Mouse (Mus musculus): Measurements from ENCODE around the gene Slc12a3.

Gene Slc12a3

DNA sequence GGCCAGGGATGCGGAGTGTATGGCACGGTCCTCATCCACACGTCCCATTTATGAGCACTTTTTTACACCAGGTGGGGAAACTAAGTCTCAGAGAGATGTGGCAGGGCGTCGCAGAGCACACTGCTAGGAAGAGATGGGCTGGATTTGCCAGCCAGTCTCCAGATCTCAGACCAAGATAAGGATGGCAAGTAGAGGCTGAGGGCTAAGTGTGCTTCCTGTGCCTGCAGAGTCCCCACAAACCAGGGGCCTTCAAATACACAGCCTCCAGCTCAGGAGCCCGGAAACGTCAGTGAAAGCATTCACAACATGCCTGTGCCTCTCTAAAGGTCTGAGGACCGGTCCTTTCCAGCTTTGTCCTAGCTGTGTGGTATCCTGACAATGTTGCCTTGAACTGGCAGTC is 8.6 kb downstream of the Slc12a3 start:
- DNase-seq, result no peak

DNA sequence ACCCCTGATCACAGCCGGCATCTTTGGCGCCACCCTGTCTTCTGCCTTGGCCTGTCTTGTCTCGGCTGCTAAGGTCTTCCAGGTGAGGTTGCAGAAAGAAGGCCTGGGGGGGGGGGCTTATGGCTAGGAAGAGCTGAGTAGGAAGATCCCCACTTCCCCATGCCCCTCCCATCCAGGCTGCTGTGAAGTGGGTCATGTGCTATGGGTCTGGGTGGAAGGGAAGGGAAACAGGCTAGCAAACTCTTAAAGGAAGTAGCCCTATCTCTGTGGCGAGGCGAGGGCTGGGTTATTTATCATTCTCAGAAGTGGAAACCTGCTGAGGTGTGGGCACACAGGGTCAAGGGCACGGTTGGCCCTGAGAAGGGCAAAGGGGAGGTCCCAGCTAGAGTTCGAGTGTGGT is 11.8 kb downstream of the Slc12a3 start:
- no peak for DNase-seq

DNA sequence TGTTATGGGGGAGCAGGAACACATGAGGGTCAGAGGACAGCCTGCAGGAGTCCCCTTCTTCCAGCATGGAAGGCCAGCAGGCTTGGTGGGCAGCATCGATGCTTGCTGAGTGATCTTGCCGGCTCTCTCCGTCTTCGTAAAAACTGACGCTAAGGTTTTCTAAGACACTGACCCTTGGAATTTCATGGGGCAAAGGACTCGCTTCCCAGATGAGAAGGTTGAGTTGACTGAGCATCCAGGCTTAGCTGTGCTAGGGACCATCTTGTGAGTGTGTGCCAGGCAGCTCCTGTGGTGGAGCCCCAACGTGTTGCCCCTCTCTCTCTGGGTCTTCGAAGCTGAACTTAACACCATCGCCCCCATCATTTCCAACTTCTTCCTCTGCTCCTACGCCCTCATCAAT is 13.7 kb downstream of the Slc12a3 start:
- no peak for DNase-seq

DNA sequence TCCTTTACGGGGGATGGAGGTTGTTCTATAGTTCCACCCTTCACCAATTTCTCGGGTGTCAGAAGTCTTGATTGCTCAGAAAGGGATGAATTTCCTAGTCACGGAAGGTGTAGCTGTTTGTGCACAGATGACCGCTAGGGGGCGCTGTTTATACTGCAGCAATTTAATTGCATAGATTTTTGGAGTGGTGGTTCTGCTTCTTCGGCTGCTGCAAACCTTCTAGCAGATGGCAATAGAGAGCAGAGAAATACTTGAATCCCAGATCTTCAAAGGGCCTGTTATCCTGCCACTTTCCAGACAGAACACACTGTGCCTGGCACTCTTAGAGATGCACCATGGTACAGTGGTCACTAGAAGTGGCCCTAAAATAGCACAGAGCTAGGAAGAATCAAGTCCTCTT is 14.3 kb downstream of the Slc12a3 start:
- peak; percentile 90 for DNase-seq

DNA sequence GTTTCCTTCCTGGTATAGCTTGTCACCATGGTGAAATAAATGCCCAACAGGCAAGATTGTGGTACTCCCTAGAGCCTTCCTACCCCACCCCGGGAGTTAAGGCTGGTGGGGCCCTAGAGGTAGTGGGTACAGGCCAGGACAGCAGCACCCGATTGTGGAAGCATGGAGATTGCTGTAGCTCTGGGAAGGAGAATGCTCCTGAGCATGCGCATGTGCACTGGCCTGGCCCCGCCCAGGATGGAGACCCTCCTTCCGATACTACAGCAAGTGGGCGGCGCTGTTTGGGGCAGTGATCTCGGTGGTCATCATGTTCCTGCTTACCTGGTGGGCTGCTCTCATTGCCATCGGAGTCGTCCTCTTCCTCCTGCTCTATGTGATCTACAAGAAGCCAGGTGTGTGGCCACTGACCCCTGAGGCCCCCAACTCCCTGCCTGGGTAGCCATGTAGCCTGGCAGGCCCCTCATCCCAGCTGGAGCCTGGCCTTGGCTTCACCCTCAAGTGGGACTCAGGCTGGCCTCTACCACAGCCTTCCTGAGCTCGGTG is 14.8 kb downstream of the Slc12a3 start:
- no peak for DNase-seq

DNA sequence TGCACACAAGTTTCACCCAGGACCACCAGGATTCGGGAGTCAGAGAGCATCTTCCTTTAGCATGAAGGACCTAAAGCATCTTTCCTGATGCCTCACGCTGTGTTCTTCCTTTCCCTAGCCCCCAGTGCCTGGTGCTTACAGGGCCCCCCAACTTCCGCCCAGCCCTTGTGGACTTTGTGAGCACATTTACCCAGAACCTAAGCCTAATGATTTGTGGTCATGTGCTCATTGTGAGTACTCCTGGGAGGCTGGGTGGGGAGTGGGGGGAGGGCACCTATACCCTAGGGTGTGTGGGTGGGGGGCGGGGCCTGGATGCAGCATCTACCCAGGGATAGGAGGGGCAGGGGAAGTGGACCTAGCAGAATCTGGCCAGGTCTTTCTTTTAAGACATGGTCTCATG is 16.7 kb downstream of the Slc12a3 start:
- DNase-seq, result no peak

DNA sequence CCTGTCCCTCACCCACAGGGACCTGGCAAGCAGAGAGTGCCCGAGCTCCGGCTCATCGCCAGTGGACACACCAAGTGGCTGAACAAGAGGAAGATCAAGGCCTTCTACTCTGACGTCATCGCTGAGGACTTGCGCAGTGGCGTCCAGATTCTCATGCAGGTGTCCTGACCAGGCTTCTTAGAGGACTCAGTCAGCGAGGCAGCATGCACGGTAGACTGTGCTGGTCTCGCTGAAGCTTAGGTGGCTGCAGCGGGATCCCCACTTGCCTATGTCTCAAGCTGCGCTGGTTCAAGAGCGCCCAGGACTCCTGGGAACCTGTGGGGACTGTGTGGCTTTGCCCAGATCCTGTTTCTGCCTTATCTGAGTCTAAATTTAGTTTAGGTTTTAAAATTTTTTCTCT is 17.3 kb downstream of the Slc12a3 start:
- DNase-seq, result no peak

DNA sequence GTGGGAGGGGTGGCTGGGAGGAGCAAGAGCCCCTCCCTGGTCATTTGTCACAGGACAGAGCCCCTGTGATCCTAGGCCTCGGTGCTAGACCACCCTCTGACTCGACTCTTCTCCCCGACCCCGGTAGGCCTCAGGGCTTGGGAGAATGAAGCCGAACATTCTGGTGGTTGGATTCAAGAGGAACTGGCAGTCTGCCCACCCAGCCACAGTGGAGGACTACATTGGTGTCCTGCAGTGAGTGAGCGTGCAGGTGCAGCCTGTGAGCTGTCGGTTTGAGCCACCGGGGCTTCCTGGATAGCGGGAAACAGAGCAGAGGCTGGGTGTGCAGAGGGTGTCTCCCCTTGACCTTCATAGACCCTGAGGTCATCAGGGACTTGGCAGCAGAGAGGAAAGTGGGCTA is 19.4 kb downstream of the Slc12a3 start:
- DNase-seq, result peak; percentile 48

DNA sequence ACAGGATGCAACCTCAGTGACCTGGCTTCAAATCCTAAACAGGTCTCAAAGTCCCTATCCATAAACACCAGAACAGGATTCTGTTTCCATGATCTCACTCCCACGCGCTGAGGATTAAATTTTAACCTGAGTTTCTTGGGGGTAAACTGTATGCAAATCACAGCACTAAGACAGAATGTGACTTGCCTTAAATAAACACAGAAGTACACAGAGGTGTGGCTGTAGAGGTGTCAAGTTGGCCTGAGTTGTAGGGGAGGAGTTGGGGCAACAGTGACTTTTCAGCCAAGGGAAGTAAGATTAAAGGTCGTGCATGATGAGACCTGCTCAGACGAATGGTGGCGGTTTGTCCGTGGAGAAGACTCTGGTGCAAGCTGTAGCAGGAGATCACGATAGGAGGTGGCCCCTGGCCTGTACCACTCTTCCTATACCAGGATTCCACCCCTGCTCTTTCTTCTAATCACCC is 25.1 kb downstream of the Slc12a3 start:
- DNase-seq, result no peak

DNA sequence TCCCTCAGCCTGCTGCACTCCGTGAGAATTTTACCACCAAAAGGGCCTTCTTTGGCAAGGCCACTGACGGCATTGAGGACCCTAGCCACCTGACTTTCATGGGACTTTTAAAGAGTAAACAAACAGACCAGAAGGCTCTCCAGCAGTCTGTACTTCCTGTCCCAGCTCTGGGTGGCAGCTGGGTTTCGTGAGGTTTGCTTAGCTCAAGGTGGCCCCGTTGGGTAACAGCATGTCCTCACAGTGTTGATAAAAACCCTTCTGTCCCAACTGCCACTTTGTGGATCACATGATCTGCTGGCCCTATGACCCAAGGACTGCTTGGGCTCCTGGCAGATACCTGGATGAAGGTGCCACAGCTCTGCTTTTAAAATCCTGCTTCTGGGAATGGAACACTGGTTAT is 25.6 kb downstream of the Slc12a3 start:
- peak; percentile 67 for DNase-seq

DNA sequence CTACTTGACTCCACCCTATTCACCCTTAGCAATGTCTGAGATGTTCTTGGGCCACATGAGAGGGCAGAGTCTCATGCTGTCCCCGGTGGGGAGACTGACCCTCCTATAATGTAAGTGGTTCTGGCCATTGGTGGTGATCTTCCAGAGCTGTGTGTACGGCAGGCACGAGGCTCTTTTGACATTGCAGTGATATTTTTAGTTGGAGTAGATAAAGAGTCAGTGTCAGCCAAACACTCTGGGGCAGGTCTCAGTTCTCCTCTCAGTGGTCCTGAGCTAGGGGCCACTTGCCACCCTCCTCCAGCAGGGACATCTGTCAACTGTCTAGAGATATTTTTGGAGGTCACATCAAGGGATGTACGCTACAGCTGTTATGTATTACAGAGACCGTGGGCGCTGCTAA is 28.2 kb downstream of the Slc12a3 start:
- DNase-seq, result no peak

DNA sequence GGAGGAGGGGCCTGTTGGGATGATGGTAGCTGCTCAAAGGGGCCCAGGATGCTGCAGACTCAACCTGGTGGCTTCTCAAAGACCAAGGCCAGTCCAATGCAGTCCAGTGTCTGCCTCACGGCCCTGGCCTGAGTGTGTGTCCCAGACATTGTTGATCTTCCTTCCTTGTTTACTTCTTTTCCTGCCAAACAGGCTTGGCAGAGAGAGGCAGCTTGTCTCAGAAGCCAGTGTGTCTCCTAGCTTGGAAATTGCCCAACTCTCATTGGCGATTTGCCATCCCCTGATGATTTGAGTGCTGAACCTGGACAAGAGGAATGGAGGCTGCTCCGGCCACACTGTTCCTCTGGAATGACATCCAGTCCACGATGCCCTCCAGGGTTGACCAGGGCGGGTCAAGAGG is 29.5 kb downstream of the Slc12a3 start:
- DNase-seq, result no peak

DNA sequence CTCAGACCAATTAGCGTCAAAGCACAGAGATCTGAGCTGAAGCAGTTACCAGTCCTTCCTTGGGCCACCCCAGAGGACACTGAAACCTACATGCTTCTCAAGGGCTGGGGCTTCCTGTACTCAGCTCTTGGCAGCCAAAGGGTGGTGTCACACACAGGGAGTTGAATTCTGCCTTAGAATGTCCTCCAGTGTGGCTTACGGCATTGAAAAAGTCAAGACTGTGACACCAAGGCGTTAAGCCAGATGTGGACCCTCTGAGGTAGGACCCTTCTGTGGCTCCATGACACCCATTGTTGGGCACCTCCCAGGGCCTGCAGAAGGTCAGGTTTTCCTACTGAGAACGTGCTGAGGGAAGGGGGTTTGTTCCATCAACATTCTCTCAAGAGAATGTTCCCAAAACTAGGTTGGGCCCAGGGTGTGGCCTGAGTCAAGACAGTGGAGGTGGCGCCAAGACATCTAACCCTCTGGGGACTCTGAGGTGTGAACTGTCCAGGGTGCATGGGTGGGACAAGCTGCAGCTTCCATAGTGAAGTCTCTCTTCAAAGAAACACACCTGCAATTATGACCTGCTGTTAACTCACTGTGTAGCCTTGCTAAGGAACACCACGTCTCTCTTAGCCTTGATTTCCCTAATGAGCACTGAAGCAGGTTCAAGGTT is 32.9 kb downstream of the Slc12a3 start:
- no peak for DNase-seq

DNA sequence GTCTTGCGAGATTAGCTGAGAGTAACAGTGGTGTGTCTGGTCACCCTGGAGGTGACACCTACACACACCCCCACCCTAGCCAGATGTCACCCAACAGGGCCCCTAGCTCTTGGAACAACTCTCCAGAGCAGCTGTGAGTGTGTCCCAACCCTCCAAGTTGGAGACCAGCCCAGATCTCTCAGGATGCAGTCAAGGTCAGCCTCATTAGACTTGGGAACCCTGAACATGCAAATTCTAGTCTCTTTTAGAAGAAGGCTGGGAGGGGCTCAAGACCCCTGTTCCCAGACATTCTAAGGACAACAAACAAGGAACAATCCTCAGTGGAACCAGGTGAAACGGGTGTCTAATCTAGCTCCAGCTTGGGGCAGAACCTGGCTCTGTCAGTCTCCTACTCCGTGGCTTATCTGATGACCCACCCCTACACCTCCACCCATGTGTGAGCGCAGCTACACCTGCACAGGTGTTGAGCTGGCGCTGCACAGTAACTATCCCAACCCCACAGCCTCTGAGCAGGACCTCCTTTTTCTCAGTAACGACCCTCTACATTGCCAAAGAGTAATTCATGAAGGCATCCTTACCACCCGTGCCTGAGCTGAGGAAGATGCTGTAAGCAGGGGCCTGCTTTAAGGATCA is 33.7 kb downstream of the Slc12a3 start:
- DNase-seq, result no peak

DNA sequence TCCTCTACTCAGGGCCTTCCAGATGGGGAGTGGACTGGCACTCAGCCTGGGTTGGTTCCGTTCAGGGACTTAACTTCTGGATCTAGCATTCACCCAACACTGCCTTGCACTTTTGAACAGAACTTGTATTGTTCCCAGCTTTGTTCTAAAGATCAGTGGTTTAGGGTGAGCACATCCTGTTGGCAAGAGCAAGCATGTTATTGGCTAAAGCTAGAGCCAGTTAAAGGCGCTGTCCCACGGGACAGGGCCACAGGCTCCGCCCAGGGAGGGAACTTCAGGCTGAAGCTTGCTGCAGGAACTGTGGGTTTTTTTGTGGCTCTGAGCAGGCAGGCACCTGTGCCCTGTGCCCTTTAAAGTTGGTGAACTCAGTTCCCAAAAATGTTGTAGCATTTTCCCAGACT is 34.3 kb downstream of the Slc12a3 start:
- DNase-seq, result peak; percentile 86

DNA sequence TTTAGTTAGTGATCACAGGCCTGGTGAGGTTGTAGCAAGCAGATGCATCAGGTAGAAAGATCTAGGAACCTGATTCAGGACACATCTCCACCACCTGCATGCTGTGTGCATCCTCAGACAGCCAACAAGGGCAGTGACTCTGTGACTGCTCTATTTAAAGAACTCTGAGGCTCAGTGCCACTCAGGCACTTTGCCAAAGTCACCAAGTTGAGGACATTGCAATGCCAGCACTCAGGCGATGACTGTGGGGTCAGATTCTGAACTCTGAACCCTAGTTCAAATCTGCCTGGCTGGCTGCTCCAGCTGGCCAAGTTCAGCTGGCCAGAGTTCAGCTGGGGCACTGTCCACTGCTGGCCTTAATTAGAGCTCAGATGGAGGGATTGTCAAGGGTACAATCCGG is 34.9 kb downstream of the Slc12a3 start:
- peak; percentile 37 for DNase-seq

DNA sequence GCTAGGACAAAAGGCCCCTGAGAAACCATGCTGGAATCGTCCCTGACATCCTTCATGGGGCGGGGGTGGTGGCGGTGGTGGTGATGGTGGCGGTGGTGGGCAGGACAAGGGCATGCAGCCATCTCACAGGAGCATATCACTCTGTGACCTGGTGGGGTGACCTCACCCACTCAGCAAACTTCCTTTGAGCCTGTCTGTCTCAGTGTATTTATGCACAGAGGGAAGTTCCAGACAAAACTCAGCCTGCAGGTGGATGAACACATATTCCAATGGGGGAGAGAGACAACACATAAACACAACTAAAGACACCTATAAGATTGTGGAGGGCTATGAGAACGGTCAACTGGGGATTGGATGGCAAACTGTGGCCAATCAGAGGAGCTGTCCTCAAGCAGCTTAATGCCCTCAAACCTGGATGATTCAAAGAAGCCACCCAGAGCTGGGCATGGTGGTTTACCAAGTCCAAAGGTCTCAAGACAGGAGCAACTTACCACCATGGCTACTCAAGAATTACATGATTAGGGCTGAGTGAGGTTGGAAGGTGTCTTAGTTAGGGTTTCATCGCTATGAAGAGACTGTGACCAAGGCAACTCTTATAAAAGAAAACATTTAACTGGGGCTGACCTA is 35.8 kb downstream of the Slc12a3 start:
- DNase-seq, result peak; percentile 37

DNA sequence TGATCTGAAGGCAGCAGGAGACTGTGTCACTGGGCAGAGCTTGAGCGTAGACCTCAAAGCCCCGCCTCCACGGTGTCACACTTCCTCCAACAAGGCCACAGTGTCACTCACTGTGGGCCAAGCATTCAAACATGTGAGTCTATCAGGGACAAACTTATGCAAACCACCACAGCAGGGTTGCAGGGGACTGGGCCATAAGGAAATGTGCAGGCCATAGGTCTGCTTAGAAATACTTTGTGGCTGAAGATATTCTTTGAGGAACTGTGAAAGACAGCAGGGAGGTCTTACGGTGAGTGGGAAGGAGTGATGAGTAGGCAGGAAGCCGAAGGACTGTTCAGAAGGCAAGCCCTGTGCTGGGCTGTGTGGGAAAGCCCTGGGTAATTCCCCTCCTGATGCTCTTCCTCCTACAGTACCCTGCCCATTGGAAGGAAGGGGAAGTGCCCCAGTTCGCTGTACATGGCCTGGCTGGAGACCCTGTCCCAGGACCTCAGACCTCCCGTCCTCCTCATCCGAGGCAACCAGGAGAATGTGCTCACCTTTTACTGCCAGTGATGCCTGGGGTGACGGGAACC is 36.5 kb downstream of the Slc12a3 start:
- peak; percentile 83 for DNase-seq

DNA sequence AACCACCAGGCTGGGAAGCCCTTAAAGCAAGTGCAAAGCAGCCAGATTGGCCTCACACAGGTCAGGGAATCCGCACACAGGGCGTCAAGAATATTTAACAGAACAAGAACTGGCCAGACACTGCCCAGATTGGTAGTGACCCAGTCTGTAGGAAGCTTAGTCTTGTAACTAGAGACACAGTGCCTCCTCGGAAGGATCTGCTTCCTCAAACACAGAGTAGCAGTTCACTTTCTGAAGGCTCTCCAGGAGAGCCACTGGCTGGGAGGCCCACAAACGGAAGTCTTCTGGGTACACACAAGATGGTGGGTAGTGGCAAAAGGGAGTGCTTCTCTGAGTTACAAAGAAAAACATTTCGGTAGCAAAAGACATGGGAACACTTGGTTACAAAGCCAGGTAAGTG is 41.8 kb downstream of the Slc12a3 start:
- no peak for DNase-seq

DNA sequence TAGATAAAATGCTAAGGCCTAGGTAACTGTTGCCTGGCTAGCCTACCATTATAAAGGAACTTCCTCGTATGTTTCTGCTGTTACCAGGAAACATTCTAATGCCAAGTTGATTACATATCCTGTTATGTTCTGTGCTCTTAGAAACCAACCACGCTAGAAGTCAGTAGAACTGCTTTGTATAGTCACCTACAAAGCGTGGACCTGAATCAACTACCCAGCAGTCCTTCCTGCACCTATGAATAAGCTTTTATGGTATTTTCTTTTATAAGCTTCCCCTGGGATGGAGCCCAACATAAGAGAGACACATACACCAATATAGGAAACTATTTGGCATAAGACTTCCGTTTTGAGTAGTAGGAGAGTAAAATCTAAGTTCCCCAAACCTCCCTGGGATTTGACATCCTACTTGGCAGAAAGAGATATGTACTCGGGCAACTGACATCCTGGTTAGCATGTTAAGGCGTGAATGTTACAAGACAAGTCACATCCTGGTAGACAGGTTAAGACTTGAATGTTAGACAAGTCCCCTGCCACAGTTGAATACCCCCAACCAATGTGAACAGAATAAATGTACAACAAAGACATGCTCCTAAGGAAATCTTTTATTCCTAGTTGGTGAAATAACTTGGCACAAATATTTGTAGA is 44.1 kb downstream of the Slc12a3 start:
- no peak for DNase-seq

DNA sequence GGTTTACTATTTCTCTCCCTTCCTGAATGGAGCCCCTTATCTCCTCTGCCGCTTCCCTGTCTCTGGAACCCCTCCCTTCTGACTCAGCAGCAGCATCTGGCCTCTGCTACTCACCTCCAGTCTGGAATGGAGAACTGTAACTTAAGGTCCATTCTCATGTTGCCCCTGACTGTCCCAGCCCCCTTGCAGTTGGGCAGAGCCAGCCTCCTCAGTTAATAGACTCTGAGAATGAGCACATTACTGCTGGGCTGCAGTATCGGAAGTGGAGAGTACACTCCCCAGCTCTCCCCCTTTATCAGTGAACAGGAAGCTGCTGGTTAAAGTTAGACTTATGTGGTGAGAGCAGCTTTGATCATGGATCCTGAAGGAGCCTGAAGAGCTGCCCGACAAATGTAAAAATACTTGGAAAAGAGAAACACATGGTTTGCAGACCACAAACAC is 46.6 kb downstream of the Slc12a3 start:
- DNase-seq, result no peak

DNA sequence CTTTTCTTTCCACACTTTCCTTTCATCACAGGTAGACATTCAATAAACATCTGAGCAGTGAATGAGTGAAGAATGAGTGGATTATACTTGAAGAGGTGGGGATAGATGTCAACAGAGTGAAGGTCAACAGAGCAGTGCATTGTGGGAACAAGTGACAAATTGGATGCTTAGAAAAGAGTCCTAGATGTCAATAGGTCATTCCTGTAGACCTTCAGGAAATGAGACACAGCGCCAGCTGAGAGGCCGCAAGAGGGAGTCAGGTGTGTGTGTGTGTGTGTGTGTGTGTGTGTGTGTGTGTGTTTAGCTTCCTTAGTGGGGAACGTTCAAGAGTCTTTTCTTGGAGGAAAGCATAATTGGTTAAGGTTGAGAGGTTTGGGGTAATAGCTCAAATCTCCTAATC is 47.2 kb downstream of the Slc12a3 start:
- no peak for DNase-seq

DNA sequence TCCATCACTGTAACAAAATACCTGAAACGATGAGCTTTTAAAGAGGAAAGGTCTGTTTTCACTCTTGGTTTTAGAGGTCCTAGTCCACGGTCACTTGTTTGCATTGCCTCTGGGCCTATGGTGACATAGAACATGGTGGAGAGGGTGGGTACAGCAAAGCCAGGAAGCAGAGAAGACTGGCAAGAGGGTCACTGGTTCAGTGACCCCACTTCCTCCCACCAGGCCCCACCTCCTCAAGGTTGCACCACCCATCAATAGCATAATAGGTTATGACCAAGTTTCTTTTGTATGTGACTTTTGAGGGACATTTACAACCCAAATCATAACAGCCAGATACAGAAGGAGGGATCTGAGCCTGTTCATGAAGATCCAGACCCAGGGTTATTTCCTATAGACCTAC is 47.6 kb downstream of the Slc12a3 start:
- no peak for DNase-seq

Measured in thymus, postnatal 4 days (tissue).